Mouse (Mus musculus): Measurements from ENCODE around the gene Neil3. TPM values are rescaled to one million over a fixed set of nuclear protein-coding genes. Genes with fewer than 3 reads are reported as not detected.
"Not testable (repeated sequence)": the region's sequence is repeated elsewhere in the genome, so short reads cannot be mapped to it uniquely, and the experiment has no call there.

Neil3 gene
- polyA plus RNA-seq, 1 experiment from 2014 or later: 28.7 TPM

DNA sequence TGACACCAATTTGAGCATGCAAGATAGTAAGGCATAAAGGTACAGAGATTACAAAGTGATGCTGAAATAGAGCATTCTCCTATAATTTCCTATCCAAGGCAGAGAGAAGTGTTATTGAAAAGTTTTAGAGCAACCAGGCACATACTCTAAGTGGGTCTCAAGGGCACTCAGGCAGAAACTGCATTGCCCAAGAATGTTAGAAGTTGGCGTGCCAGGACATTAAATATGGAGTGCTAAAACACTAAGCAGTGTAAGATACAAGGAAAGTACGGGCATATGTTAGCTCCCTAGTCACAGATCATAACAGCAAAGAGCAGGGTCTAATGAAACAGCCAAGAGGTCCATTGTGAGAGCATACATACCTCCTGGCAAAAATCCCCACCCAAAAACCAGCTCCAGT, 65.3 kb downstream of the Neil3 start:
- Histone ChIP-seq H3K4me3 (ENCODE audit: low read length) (no peak overlapping the region), H3K27ac (ENCODE audit: low read depth, low read length) (no peak overlapping the region), H3K36me3 (ENCODE audit: control insufficient read depth, insufficient read depth, low read length) (no peaks in the 10 kb centered on the region), H3K9ac (ENCODE audit: low read depth, low read length) (no peak overlapping the region), H3K4me2 (replicated peaks; ENCODE audit: low read depth, low read length) (no peak overlapping the region), H3K9me3 (ENCODE audit: control insufficient read depth, low read length) (no peaks in the 10 kb centered on the region), H3K27me3 (ENCODE audit: control insufficient read depth, insufficient read depth, low read length) (no peaks in the 10 kb centered on the region), H3K4me1 (ENCODE audit: control insufficient read depth, insufficient read depth, low read length) (no peaks in the 10 kb centered on the region)
- WGBS: 76% methylated on average over 2 of the region's 2 CpGs
- no peak for ATAC-seq (ENCODE audit: low FRiP score, low TSS enrichment)

GRCm38 (mm10) chr8:53566223-53566622, 72.6 kb downstream of the Neil3 start:
- no peak for ATAC-seq (ENCODE audit: low FRiP score, low TSS enrichment)
- H3K9ac ChIP-seq (ENCODE audit: low read depth, low read length): no peak overlapping the region
- H3K36me3 ChIP-seq (ENCODE audit: control insufficient read depth, insufficient read depth, low read length): no peaks in the 10 kb centered on the region
- no peak overlapping the region for H3K27ac ChIP-seq (ENCODE audit: low read depth, low read length)
- H3K4me3 ChIP-seq (ENCODE audit: low read length): no peak overlapping the region
- WGBS: 88% methylated on average over 6 of the region's 6 CpGs
- no peaks in the 10 kb centered on the region for H3K4me1 ChIP-seq (ENCODE audit: control insufficient read depth, insufficient read depth, low read length)
- no peaks in the 10 kb centered on the region for H3K9me3 ChIP-seq (ENCODE audit: control insufficient read depth, low read length)
- H3K27me3 ChIP-seq (ENCODE audit: control insufficient read depth, insufficient read depth, low read length): no peaks in the 10 kb centered on the region
- H3K4me2 ChIP-seq (replicated peaks; ENCODE audit: low read depth, low read length): no peak overlapping the region

- 86% methylated on average over 10 of the region's 10 CpGs for WGBS
- no peak for ATAC-seq (ENCODE audit: low FRiP score, low TSS enrichment)
- Histone ChIP-seq H3K9me3 (ENCODE audit: control insufficient read depth, low read length) (no peaks in the 10 kb centered on the region), H3K9ac (ENCODE audit: low read depth, low read length) (no peak overlapping the region), H3K27me3 (ENCODE audit: control insufficient read depth, insufficient read depth, low read length) (no peaks in the 10 kb centered on the region), H3K27ac (ENCODE audit: low read depth, low read length) (no peak overlapping the region), H3K36me3 (ENCODE audit: control insufficient read depth, insufficient read depth, low read length) (no peaks in the 10 kb centered on the region), H3K4me2 (replicated peaks; ENCODE audit: low read depth, low read length) (no peak overlapping the region), H3K4me3 (ENCODE audit: low read length) (no peak overlapping the region), H3K4me1 (ENCODE audit: control insufficient read depth, insufficient read depth, low read length) (no peaks in the 10 kb centered on the region)
Measured at GRCm38 (mm10) chr8:53562441-53563040, 76.3 kb downstream of the Neil3 start.

GRCm38 (mm10) chr8:53539585-53539984, 99.3 kb downstream of the Neil3 start:
- Histone ChIP-seq H3K9me3 (ENCODE audit: control insufficient read depth, low read length) (no peaks in the 10 kb centered on the region), H3K27me3 (ENCODE audit: control insufficient read depth, insufficient read depth, low read length) (no peaks in the 10 kb centered on the region), H3K4me2 (replicated peaks; ENCODE audit: low read depth, low read length) (no peak overlapping the region), H3K4me3 (ENCODE audit: low read length) (no peak overlapping the region), H3K9ac (ENCODE audit: low read depth, low read length) (no peak overlapping the region), H3K4me1 (ENCODE audit: control insufficient read depth, insufficient read depth, low read length) (no peaks in the 10 kb centered on the region), H3K36me3 (ENCODE audit: control insufficient read depth, insufficient read depth, low read length) (no peaks in the 10 kb centered on the region), H3K27ac (ENCODE audit: low read depth, low read length) (no peak overlapping the region)
- ATAC-seq (ENCODE audit: low FRiP score, low TSS enrichment): no peak
- 83% methylated on average over 2 of the region's 2 CpGs for WGBS

DNA sequence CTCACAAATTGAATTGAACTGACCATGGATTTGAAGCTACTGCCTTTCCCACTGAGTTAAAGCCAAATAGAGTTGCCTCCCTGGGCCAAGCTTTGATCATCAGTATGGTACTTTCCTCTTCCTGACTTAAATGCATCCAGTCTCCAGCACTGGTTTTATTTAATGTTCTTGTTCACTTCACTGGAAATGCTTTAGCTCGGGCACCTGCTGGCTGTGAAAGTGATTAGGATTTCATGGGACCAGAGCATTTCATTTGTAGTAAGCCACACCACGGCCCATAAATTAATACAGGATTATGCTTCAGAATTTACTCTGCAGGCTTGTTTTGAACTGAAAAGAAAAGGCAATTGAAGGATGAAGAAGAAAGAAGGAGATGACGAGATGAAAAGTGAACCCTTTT, 100.8 kb downstream of the Neil3 start:
- ATAC-seq (ENCODE audit: low FRiP score, low TSS enrichment); H3K36me3 ChIP-seq (ENCODE audit: control insufficient read depth, insufficient read depth, low read length): not testable (repeated sequence)
- WGBS: 76% methylated on average over 3 of the region's 3 CpGs

More for the DNA sequence above, 100.8 kb downstream of the Neil3 start:
- not testable (repeated sequence) for H3K4me1 ChIP-seq (ENCODE audit: control insufficient read depth, insufficient read depth, low read length); H3K9ac ChIP-seq (ENCODE audit: low read depth, low read length); H3K27ac ChIP-seq (ENCODE audit: low read depth, low read length); H3K4me2 ChIP-seq (replicated peaks; ENCODE audit: low read depth, low read length); H3K4me3 ChIP-seq (ENCODE audit: low read length); H3K9me3 ChIP-seq (ENCODE audit: control insufficient read depth, low read length); H3K27me3 ChIP-seq (ENCODE audit: control insufficient read depth, insufficient read depth, low read length)

Other genes with a start within 250 kb of the Neil3 start
- 23.9 and 29.2 TPM in 2 replicates for gene Aga, start 127.3 kb downstream of the Neil3 start, polyA plus RNA-seq (2014; fragmentation: Nextera tagmentation; extraction: Ambion mirVana)

Measured in kidney, embryonic 14.5 days (tissue).